Mouse (Mus musculus): ENCODE data around the gene Cmtm4.

GRCm38 (mm10) chr8:104334196-104334595 lies 61.4 kb downstream of the Cmtm4 start:
- no peak for TF ChIP-seq GATA1 (IDR thresholded peaks at IDR 0.05; ENCODE audit: borderline replicate concordance, low read length)
- TF ChIP-seq CTCF (IDR thresholded peaks at IDR 0.05; ENCODE audit: low read depth, low read length), result no peak
- no peak for TF ChIP-seq TAL1 (conservative IDR thresholded peaks at IDR 0.05; ENCODE audit: low read depth, low read length)
- TF ChIP-seq GATA2 (IDR thresholded peaks at IDR 0.05; ENCODE audit: borderline replicate concordance, low read depth, low read length), result no peak
- TF ChIP-seq POLR2AphosphoS5 (IDR thresholded peaks at IDR 0.05; ENCODE audit: insufficient replicate concordance, low read depth, low read length), result no peak

Data from G1E (cell line).